Mouse (Mus musculus) stomach, postnatal 0 days (tissue): ENCODE measurements at regions not wholly inside any gene's neighbourhood (a gene's known extent, or its start where the extent isn't known, plus 50 kb on each side); places are given as distances from the start of the nearest gene placed in this dataset.

Experiments used
- ATAC-seq: fragments of 200-750 bp; cut with Nextera tagmentation; 2 replicates; pipeline ENCODE4 v1.8.0; 2017; ENCODE audit not compliant: low FRiP score, low TSS enrichment
- DNase-seq: peaks from one replicate; pipeline ENCODE4 v3.0.0-alpha.2; 2016; ENCODE audit warnings: low spot score
- H3K27ac ChIP-seq: fragments of 300-500 bp; sonication (generic); replicated peaks from 2 replicates; pipeline ENCODE4 v1.5.1; 2014; ENCODE audit warnings: mild to moderate bottlenecking, control low read depth
- H3K27me3 ChIP-seq: fragments of 300-500 bp; sonication (generic); 2 replicates; pipeline ENCODE4 v1.6.1; 2014; ENCODE audit warnings: low read length; ENCODE audit not compliant: control insufficient read depth, insufficient read depth
- H3K36me3 ChIP-seq: fragments of 300-500 bp; sonication (generic); 2 replicates; pipeline ENCODE4 v1.6.1; 2014; ENCODE audit warnings: low read length, mixed read lengths; ENCODE audit not compliant: control insufficient read depth, insufficient read depth
- H3K4me1 ChIP-seq: fragments of 300-500 bp; sonication (generic); replicated peaks from 2 replicates; pipeline ENCODE4 v1.6.1; 2014; ENCODE audit warnings: antibody characterized with exemption; ENCODE audit not compliant: control insufficient read depth, insufficient read depth
- H3K4me2 ChIP-seq: fragments of 300-500 bp; sonication (generic); replicated peaks from 2 replicates; pipeline ENCODE4 v1.6.1; 2014; ENCODE audit warnings: low read depth, mild to moderate bottlenecking, control low read depth, moderate library complexity
- H3K4me3 ChIP-seq: fragments of 300-500 bp; sonication (generic); 2 replicates; pipeline ENCODE4 v1.5.1; 2014; ENCODE audit warnings: low read depth, low read length, control low read depth
- H3K9ac ChIP-seq: fragments of 300-500 bp; sonication (generic); 2 replicates; pipeline ENCODE4 v1.6.1; 2014; ENCODE audit warnings: mild to moderate bottlenecking, low read length, control low read depth, mixed read lengths
- H3K9me3 ChIP-seq: fragments of 300-500 bp; sonication (generic); 2 replicates; pipeline ENCODE4 v1.6.1; 2016; ENCODE audit warnings: low read length; ENCODE audit not compliant: control insufficient read depth
- CTCF ChIP-seq: IDR thresholded peaks from 2 replicates; pipeline ENCODE4 v1.5.1; 2016; ENCODE audit warnings: antibody characterized with exemption, low read depth, mild to moderate bottlenecking, moderate library complexity
- EP300 ChIP-seq: optimal IDR thresholded peaks from 2 replicates; pipeline ENCODE3; 2016; ENCODE audit warnings: antibody characterized with exemption
- WGBS: fragments of 180-500 bp; shearing (Covaris S2); extraction: QIAGEN DNeasy Blood & Tissue Kit; methylation state at CpG from one replicate; pipeline ENCODE4 v1.1.7; 2014; 5-methylcytosine and 5-hydroxymethylcytosine counted together

DNA sequence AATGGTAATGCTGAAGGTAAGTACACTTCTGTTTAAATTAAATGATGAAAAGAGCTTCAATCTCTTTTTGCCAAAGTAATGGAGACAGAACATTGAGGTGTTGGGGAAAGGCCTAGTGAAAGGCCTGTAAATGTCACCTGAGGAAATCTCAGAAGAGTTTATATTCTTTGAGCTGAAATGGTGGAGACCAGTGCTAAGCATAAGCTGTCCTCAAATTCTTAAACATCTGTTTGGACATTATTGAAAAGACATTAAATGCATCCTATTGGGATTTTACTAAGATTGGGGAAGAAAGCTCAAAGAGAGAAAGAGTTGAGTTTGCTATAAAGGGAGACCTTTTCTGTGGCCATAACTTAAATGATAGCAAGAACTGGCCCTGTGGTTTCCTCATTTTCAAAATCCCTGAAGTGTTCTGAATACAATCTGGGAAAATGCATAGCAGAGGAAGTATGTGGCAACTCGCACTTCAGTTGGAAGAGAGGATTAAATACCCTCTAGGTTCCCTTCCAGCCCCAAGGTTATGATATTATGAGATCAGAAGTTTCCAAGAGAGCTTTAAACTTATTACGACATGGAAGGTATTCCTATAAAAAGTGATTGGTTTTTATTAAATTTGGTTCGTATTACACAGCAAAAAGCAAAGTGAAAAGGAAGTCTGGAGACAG lies 492.3 kb downstream of the 1190002N15Rik start:
- no peak for TF ChIP-seq EP300
- H3K4me3 ChIP-seq = no peak overlapping the region
- ATAC-seq (no peak), DNase-seq (no peak)
- no peak overlapping the region for H3K9ac ChIP-seq
- no peaks in the 10 kb centered on the region for H3K4me1 ChIP-seq
- no peaks in the 10 kb centered on the region for H3K27me3 ChIP-seq
- no peaks in the 10 kb centered on the region for H3K9me3 ChIP-seq
- H3K36me3 ChIP-seq = no peaks in the 10 kb centered on the region
- no peak overlapping the region for H3K27ac ChIP-seq
- WGBS = 75% methylated on average over 3 of the region's 3 CpGs
- H3K4me2 ChIP-seq = no peak overlapping the region

DNA sequence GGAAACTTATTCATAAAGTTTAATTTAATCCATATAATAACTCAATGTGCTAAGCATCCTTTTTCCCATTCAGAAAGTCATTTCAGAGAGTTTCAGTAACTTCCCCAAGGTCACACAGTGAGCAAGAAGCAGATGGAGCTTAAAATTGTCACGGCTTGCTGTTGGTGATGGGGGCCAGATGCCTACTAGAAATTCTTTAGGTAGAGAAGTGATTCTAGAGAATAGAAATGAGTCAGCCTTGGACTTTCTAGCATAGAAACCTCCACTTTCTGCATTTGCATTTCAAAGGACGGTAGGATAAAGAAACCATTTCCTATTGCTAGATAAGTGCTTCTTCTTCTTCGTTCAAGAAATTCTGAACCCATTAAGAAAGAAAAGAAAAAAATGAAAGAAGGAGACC lies 514.1 kb downstream of the 1190002N15Rik start:
- Histone ChIP-seq H3K27me3 (no peaks in the 10 kb centered on the region), H3K4me3 (no peak overlapping the region), H3K9ac (no peak overlapping the region), H3K27ac (no peak overlapping the region), H3K4me2 (no peak overlapping the region), H3K36me3 (no peaks in the 10 kb centered on the region), H3K4me1 (no peaks in the 10 kb centered on the region), H3K9me3 (no peaks in the 10 kb centered on the region)
- no peak for ATAC-seq
- WGBS = 53% methylated on average over 3 of the region's 3 CpGs
- no peak for DNase-seq
- no peak for TF ChIP-seq EP300
- TF ChIP-seq CTCF = no peak

DNA sequence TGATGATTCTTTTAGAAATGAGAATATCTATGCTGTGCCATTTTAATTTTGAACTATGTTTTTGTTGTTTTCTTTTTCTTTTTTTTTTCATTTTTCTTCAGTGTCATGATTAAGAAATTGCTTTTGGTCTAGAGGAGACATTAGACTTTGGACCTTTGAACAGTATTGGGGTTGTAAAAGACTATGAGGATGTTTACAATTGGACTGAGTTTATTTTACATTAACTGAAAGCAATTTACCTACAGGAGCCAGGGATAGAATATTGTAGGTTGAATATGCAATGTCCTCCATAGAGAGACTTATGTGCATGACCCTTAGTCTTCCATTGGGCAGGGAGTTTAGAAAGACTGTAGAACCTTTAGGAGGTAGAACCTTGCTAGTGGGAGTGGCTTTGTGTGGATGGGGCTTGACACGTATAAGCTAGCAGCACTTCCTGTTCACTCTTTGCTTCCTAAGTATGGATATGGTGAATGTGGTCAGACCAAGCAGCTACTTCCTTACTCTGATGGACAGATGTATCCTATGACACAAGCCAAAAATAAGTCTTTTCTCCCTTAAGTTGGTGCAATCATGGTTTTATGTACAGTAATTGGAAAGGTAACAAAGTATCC lies 516.5 kb downstream of the 1190002N15Rik start:
- no peak for ATAC-seq
- Histone ChIP-seq H3K36me3 (no peaks in the 10 kb centered on the region), H3K27me3 (no peaks in the 10 kb centered on the region), H3K9me3 (no peaks in the 10 kb centered on the region), H3K9ac (no peak overlapping the region), H3K4me3 (no peak overlapping the region), H3K4me1 (no peaks in the 10 kb centered on the region), H3K4me2 (no peak overlapping the region), H3K27ac (no peak overlapping the region)
- no peak for TF ChIP-seq EP300
- TF ChIP-seq CTCF = no peak
- 63% methylated on average over 1 of the region's 1 CpGs for WGBS
- DNase-seq = no peak

DNA sequence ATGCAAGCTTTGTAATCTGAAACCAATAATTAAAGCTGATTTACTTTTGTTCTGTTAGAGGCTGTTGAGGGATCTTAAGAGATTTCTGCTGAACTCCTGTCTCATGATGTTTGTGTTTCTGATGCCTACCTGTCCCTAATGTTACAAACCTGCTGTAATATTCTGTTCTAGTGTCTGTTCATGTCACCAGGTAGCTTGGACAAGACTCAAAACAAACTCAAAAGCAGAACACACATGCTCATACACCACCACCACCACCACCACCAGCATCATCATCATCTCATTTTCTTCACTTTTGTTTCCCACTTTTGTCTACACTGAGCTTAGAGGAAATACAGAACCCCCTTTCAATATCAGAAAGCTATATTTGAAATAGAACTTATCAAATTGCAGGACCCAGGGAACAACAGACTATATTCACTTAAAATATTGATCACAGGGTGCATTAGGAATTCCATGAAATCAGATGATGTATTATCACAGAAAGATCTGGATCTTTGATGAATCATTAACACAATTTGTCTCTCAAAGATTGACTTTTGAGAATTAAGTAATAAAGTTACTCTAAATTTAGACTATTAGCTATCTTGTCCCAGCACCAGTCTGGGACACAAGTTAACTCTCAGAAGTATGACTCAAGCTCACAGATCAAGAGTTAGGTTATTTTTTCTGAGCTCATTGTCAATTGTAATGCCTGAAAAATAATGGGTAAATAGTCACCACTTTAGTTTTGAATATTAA lies 521.0 kb downstream of the 1190002N15Rik start:
- H3K27ac ChIP-seq = no peak overlapping the region
- no peaks in the 10 kb centered on the region for H3K4me1 ChIP-seq
- ATAC-seq = no peak
- no peaks in the 10 kb centered on the region for H3K27me3 ChIP-seq
- H3K9ac ChIP-seq = no peak overlapping the region
- DNase-seq = no peak
- H3K9me3 ChIP-seq = no peaks in the 10 kb centered on the region
- no peak for TF ChIP-seq EP300
- no peak for TF ChIP-seq CTCF
- H3K4me3 ChIP-seq = no peak overlapping the region
- no peaks in the 10 kb centered on the region for H3K36me3 ChIP-seq
- H3K4me2 ChIP-seq = no peak overlapping the region

DNA sequence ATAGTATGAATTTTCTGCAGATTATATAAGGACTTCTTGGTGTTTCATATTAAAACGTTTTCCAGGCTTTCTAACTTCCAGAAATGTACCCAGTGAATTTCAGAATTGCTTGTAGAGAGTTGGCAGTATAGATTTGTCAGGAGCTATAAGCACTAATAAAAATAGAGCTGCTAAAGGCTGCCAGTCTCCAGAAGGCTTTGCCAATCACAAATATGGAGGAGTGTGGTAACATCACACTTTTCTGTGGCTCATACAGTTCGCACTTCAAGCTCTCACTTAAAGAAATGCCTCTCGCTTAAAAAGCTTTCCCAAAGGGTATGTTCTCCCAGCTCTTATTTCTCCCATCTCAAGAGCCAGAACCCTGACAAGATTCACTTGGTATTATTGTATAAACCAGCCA lies 545.7 kb downstream of the 1190002N15Rik start:
- Histone ChIP-seq H3K9me3 (no peaks in the 10 kb centered on the region), H3K36me3 (no peaks in the 10 kb centered on the region), H3K4me3 (no peak overlapping the region), H3K4me2 (no peak overlapping the region), H3K4me1 (no peaks in the 10 kb centered on the region), H3K27ac (no peak overlapping the region), H3K27me3 (no peaks in the 10 kb centered on the region), H3K9ac (no peak overlapping the region)
- ATAC-seq (no peak), DNase-seq (no peak)
- TF ChIP-seq EP300 (no peak), CTCF (no peak)
- whole genome bisulfite sequencing = 74% methylated on average over 3 of the region's 3 CpGs

DNA sequence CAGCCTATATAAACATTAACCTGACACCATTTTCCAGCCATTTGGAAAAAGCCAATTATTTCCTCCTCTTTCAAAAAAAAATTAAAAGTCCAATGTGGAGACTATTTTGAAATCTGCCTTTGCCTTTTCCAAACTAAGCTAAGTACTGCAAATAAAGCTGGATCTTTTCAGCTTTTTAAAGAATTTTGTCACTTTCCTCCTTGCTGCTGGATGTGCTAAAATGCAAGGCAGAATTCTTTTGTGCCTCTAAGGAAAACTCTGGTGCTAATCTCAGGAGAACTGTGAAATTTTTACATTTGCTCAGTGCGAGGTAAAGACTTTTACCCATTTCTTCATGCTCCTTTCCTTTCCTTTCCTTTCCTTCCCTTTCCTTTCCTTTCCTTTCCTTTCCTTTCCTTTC lies 546.7 kb downstream of the 1190002N15Rik start:
- DNase-seq (no peak), ATAC-seq (no peak)
- H3K36me3 ChIP-seq = no peaks in the 10 kb centered on the region

More for the DNA sequence above, 546.7 kb downstream of the 1190002N15Rik start:
- no peaks in the 10 kb centered on the region for H3K27me3 ChIP-seq
- 61% methylated on average over 1 of the region's 1 CpGs for WGBS
- H3K9me3 ChIP-seq = no peaks in the 10 kb centered on the region
- TF ChIP-seq EP300 (no peak), CTCF (no peak)
- no peak overlapping the region for H3K4me3 ChIP-seq
- H3K27ac ChIP-seq = no peak overlapping the region
- no peaks in the 10 kb centered on the region for H3K4me1 ChIP-seq
- no peak overlapping the region for H3K4me2 ChIP-seq
- no peak overlapping the region for H3K9ac ChIP-seq
